Mouse (Mus musculus) embryonic fibroblast, embryonic 13.5 days (primary cell): ENCODE measurements around the gene Slc39a11. TPM values are rescaled to one million over a fixed set of nuclear protein-coding genes. Genes with fewer than 3 reads are reported as not detected.

Source experiments
- H3K27ac ChIP-seq: 2 replicates; pipeline ENCODE4 v1.5.1; 2012; ENCODE audit warnings: low read length, control low read depth, inconsistent platforms; ENCODE audit not compliant: insufficient read depth
- H3K4me1 ChIP-seq: 2 replicates; pipeline ENCODE4 v1.6.1; 2011; ENCODE audit warnings: low read length; ENCODE audit not compliant: control insufficient read depth, insufficient read depth
- H3K4me3 ChIP-seq: 2 replicates; pipeline ENCODE4 v1.5.1; 2011; ENCODE audit warnings: mild to moderate bottlenecking, control low read depth, low read length; ENCODE audit not compliant: insufficient read depth
- CTCF ChIP-seq: IDR thresholded peaks from 2 replicates; pipeline ENCODE4 v1.5.1; 2011; ENCODE audit warnings: mild to moderate bottlenecking, control low read depth, low read length, moderate library complexity, borderline replicate concordance; ENCODE audit not compliant: insufficient read depth
- POLR2A ChIP-seq: IDR thresholded peaks from 2 replicates; pipeline ENCODE4 v1.6.1; 2011; ENCODE audit warnings: low read depth, mild to moderate bottlenecking, control low read depth, low read length, moderate library complexity
- polyA plus RNA-seq: library from polyadenylated mRNA; stranded (reverse); fragments of >200 nt; gene quantifications from 2 replicates; pipeline ENCODE4 v1.2.4, GENCODE M21; 2011; ENCODE audit warnings: low read depth; ENCODE audit not compliant: missing spikeins, insufficient read length

Slc39a11 gene
- polyA plus RNA-seq, 1 experiment, result 21.4 TPM

- no peak overlapping the region for H3K4me3 ChIP-seq
- H3K4me1 ChIP-seq, result no peaks in the 10 kb centered on the region
- no peak for TF ChIP-seq CTCF
- TF ChIP-seq POLR2A, result no peak
- H3K27ac ChIP-seq, result no peak overlapping the region
These were observed 328.3 kb downstream of the Slc39a11 start for GRCm38 (mm10) chr11:113321601-113322000.

DNA sequence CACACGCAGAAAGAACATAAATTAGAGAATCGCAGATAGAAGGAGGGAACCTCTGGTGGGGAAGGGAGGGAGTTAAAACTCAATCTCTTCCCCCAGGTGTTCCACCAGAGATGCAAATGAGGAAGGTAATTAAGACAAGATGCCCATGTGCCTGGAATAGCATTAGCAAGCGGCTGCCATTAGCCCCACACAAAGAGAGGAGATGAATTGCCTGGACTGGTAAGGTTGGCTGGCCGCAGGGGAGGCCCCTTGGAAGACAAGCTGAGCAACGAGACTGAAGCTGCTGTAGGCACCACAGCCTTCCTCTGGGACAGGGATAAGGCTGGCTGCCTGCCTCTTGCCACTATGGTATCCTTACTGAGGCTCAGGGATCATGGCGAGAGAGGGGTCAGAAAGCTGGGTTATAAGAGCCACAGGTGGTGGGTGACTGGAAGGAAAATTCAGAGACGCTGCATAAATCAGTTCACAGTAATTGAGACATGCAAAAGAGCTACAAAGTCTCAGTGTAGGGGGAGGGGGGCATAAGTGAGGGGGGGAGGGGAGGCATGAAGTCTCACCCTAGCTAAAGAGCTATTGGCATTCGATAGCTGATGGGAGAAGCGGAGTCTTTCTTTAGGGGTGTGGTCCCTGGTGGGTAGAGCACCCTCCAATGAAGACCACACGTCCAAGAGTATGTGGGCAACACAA is 340.5 kb downstream of the Slc39a11 start:
- no peak overlapping the region for H3K4me3 ChIP-seq
- TF ChIP-seq POLR2A (no peak), CTCF (no peak)
- H3K4me1 ChIP-seq, result no peaks in the 10 kb centered on the region
- H3K27ac ChIP-seq, result no peak overlapping the region

GRCm38 (mm10) chr11:113308256-113308941 is 341.5 kb downstream of the Slc39a11 start:
- H3K27ac ChIP-seq, result no peak overlapping the region
- no peaks in the 10 kb centered on the region for H3K4me1 ChIP-seq
- TF ChIP-seq POLR2A, result no peak
- H3K4me3 ChIP-seq, result no peak overlapping the region

DNA sequence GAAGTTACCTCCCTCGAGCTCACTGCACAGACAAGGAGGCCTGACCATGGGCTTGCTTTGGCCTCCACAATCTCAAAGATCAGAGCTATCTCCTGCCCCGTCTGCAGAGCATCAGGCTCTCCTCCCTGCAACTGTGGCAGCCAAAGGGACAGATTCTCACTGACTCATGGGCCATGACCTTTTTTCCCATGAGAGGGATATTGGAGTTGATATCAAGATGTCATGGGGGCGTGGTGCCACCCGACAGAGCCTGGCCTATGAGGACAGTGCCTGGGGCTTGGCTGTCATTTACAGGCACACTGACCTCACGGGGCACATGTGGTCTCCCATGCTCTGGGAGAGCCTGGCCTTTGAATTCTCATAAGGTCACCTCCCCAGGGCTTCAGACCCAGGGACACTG is 346.7 kb downstream of the Slc39a11 start:
- Histone ChIP-seq H3K27ac (no peak overlapping the region), H3K4me3 (no peak overlapping the region), H3K4me1 (no peaks in the 10 kb centered on the region)
- TF ChIP-seq CTCF (no peak), POLR2A (no peak)

DNA sequence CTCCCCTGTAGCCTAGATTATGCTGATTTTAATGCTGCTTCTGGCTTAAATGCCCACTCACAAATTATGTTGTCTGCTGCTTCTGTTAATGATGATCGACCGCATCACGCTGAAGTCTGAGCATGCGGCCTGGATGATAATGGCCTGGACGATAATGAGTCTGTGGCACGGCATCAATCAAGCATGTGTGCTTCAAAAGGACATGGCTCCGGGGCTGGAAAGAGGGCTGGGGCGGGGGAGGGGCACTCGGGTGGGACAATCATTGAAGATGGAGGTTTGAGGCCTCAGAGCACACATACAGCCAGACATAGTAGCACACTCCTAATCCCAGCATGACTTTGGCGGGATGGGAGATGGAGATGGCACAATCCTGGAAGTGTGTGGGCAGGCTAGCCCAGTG is 350.4 kb downstream of the Slc39a11 start:
- Histone ChIP-seq H3K27ac (no peak overlapping the region), H3K4me1 (0 out of 2 replicates have a peak, but pooled peaks cover 3% of the 10 kb centered on the region), H3K4me3 (no peak overlapping the region)
- TF ChIP-seq CTCF (no peak), POLR2A (no peak)

DNA sequence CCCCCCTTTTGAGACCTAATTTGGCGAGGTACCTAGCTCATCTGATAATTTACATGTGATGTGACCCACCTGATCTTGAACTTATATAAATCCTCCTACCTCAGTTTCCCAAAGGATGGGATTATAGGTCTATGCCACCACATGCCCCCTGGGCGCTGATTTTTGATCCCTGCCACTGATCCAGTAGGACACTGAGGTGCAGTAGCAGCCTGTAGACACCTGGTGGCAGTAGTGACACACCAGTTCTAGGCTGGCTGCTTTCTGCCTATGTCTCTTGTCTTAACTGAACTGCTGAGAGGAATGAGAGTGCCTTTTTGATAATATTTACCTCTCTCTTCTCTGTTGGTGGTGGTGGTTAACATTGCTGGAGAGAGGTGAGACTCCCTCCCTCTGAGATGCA is 352.1 kb downstream of the Slc39a11 start:
- peak; percentile 95 for TF ChIP-seq CTCF
- TF ChIP-seq POLR2A, result no peak
- Histone ChIP-seq H3K4me1 (0 out of 2 replicates have a peak, but pooled peaks cover 3% of the 10 kb centered on the region), H3K27ac (no peak overlapping the region), H3K4me3 (no peak overlapping the region)

GRCm38 (mm10) chr11:113296912-113297625 is 352.8 kb downstream of the Slc39a11 start:
- no peak overlapping the region for H3K4me3 ChIP-seq
- H3K27ac ChIP-seq, result no peak overlapping the region
- H3K4me1 ChIP-seq, result 0 out of 2 replicates have a peak, but pooled peaks cover 3% of the 10 kb centered on the region
- TF ChIP-seq POLR2A, result no peak
- TF ChIP-seq CTCF, result no peak

DNA sequence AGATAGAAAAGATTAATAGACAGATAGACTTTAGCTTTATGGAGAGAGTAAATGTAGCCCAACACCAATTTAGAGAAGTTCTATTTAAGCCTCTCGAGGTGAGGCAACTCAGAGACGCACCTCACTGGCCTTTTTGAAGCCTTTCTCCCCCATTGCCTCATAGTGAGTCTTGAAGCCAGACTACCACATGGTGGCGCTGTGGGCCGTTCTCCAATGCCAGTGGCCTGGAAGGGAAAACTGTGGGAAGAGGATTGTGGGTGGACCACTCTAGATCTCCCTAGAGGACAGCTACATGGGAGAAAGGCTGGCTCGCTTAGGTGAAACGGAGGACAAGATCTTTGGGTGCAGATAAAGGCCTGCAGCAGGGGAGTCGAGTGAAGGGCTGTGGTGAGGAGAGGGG is 353.7 kb downstream of the Slc39a11 start:
- no peak overlapping the region for H3K4me3 ChIP-seq
- TF ChIP-seq POLR2A, result no peak
- peak; percentile 70; the same call in 1 of the 2 replicates for TF ChIP-seq CTCF
- no peak overlapping the region for H3K27ac ChIP-seq

DNA sequence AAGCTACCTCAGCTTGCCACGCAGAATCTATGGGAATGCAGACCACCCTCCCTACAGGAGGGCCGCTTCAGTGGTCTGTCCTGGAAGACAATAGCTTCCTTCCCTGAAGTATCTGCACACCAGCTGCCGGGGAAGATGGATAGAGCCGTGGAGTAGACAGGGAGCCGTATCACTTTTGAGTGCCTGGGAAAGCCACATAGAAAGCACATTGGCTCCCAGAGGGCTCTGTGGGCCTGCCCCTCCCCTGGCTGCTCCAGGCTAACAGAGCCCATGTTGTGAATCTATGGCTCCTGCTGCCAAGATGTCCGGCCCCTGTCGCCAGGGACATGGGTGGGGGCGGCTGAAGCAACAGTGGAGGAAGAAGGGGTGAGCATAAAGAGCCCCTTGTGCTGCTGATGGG is 355.4 kb downstream of the Slc39a11 start:
- TF ChIP-seq POLR2A, result no peak
- TF ChIP-seq CTCF, result no peak
- H3K27ac ChIP-seq, result no peak overlapping the region
- 0 out of 2 replicates have a peak, but pooled peaks cover 3% of the 10 kb centered on the region for H3K4me1 ChIP-seq
- no peak overlapping the region for H3K4me3 ChIP-seq

More for the DNA sequence above, 353.7 kb downstream of the Slc39a11 start:
- 0 out of 2 replicates have a peak, but pooled peaks cover 3% of the 10 kb centered on the region for H3K4me1 ChIP-seq

DNA sequence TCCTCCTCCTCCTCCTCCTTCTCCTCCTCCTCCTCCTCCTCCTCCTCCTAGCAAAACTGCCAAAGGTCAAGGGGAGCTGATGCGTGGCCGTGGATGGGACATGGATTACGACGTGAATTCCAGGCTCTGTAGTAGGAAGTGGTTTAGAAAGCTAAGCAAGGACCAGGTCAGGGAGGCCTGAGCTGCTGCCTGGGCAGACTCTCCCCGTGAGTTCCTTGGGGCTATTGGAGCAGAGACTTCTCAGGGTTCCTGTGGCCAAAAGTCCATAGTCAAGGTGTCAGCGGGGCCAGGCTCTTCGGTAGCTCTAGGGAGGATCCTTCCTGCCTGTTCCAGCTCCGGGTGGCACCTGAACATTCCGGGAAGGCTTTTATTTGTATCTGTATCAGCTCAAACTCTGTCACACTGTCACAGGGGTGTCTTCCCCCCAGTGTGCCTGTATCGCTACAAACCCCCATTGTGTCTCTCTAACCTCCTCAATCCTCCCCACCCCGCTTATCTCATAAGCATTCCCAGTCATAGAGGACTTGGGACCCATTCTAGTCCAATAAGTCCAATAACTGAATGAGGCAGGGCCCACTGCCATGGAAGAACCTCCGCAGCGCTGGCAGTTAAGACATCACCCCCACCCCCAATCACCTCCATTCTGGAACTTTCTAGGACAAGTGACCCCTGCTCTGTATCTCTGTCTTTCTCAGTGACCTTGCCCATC is 356.8 kb downstream of the Slc39a11 start:
- Histone ChIP-seq H3K4me3 (no peak overlapping the region), H3K4me1 (0 out of 2 replicates have a peak, but pooled peaks cover 3% of the 10 kb centered on the region)

More for the DNA sequence above, 356.8 kb downstream of the Slc39a11 start:
- no peak overlapping the region for H3K27ac ChIP-seq
- TF ChIP-seq CTCF (no peak), POLR2A (no peak)
